Mouse (Mus musculus) liver, postnatal 0 days (tissue): ENCODE measurements around the gene Fhit. TPM values are rescaled to one million over a fixed set of nuclear protein-coding genes. Genes with fewer than 3 reads are reported as not detected.

Experiments used
- ATAC-seq: fragments of 200-750 bp; cut with Nextera tagmentation; 2 replicates; pipeline ENCODE4 v1.8.0; 2017; ENCODE audit warnings: mild to moderate bottlenecking, moderate library complexity
- DNase-seq: peaks from one replicate; pipeline ENCODE4 v3.0.0-alpha.2; 2016
- H3K27ac ChIP-seq: fragments of 300-500 bp; sonication (generic); 2 replicates; pipeline ENCODE4 v1.5.1; 2014; ENCODE audit warnings: antibody characterized with exemption, moderate library complexity, mild to moderate bottlenecking, low read depth
- H3K27me3 ChIP-seq: fragments of 300-500 bp; sonication (generic); 2 replicates; pipeline ENCODE4 v1.6.1; 2014; ENCODE audit warnings: low read length, control low read depth, mixed read lengths; ENCODE audit not compliant: insufficient read depth
- H3K36me3 ChIP-seq: fragments of 300-500 bp; sonication (generic); replicated peaks from 2 replicates; pipeline ENCODE4 v1.6.1; 2014; ENCODE audit warnings: mild to moderate bottlenecking, control low read depth, low read length, moderate library complexity, mixed read lengths; ENCODE audit not compliant: insufficient read depth
- H3K4me1 ChIP-seq: fragments of 300-500 bp; sonication (generic); 2 replicates; pipeline ENCODE4 v1.6.1; 2014; ENCODE audit warnings: antibody characterized with exemption, mild to moderate bottlenecking, control low read depth; ENCODE audit not compliant: insufficient read depth
- H3K4me2 ChIP-seq: fragments of 300-500 bp; sonication (generic); 2 replicates; pipeline ENCODE4 v1.6.1; 2014; ENCODE audit warnings: low read depth, mild to moderate bottlenecking, low read length, moderate library complexity, mixed read lengths
- H3K4me3 ChIP-seq: fragments of 300-500 bp; sonication (generic); 2 replicates; pipeline ENCODE4 v1.5.1; 2014; ENCODE audit warnings: low read depth, low read length
- H3K9ac ChIP-seq: fragments of 300-500 bp; sonication (generic); replicated peaks from 2 replicates; pipeline ENCODE4 v1.6.1; 2014; ENCODE audit warnings: mild to moderate bottlenecking, moderate library complexity
- H3K9me3 ChIP-seq: fragments of 300-500 bp; sonication (generic); 2 replicates; pipeline ENCODE4 v1.6.1; 2016; ENCODE audit warnings: mild to moderate bottlenecking, control low read depth, low read length, mixed read lengths
- CTCF ChIP-seq: sonication (generic); IDR thresholded peaks from 2 replicates; pipeline ENCODE4 v1.5.1; 2016; ENCODE audit warnings: antibody characterized with exemption, low read depth
- EP300 ChIP-seq: IDR thresholded peaks from 2 replicates; pipeline ENCODE4 v1.6.1; 2016; ENCODE audit warnings: antibody characterized with exemption, low read depth, mild to moderate bottlenecking
- WGBS: fragments of 180-500 bp; shearing (Covaris S2); extraction: QIAGEN DNeasy Blood & Tissue Kit; methylation state at CpG from one replicate; pipeline ENCODE4 v1.1.7; 2014; ENCODE audit not compliant: insufficient replicate concordance; 5-methylcytosine and 5-hydroxymethylcytosine counted together
- polyA plus RNA-seq: library from polyadenylated mRNA; unstranded; fragments of >200 nt; fragmentation: Nextera tagmentation; extraction: Ambion mirVana; gene quantifications from 2 replicates; pipeline ENCODE4 v1.2.1, GENCODE M21; 2015

The Fhit gene
- polyA plus RNA-seq, 1 experiment from 2014 or later = 8.1 TPM

DNA sequence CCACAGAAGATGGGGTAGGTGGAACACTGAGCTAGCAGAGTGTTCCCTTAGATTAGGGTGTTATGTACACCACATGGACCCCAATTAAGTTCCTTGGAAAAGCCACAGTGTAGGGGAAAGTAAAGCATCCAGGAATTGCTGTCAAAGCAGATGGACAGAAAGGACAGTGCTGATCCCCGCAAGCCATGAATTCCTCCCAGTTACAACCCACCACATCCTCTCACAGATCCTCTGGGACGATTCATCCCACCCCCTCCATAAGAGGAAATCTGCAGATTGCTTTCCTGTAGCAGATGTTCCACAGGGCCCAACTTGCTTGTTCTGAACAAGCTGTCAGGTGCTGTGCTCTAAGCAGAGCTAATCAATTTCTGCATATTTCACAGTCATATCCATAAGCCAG lies 1644.2 kb downstream of the Fhit start:
- DNase-seq (no peak), ATAC-seq (no peak)
- no peak overlapping the region for H3K9ac ChIP-seq
- WGBS = 59% methylated on average over 2 of the region's 2 CpGs
- no peaks in the 10 kb centered on the region for H3K27me3 ChIP-seq
- no peak overlapping the region for H3K4me2 ChIP-seq
- no peaks in the 10 kb centered on the region for H3K9me3 ChIP-seq
- no peaks in the 10 kb centered on the region for H3K36me3 ChIP-seq
- H3K27ac ChIP-seq = no peak overlapping the region
- no peak overlapping the region for H3K4me3 ChIP-seq
- no peaks in the 10 kb centered on the region for H3K4me1 ChIP-seq
- TF ChIP-seq CTCF = no peak
- TF ChIP-seq EP300 = no peak

DNA sequence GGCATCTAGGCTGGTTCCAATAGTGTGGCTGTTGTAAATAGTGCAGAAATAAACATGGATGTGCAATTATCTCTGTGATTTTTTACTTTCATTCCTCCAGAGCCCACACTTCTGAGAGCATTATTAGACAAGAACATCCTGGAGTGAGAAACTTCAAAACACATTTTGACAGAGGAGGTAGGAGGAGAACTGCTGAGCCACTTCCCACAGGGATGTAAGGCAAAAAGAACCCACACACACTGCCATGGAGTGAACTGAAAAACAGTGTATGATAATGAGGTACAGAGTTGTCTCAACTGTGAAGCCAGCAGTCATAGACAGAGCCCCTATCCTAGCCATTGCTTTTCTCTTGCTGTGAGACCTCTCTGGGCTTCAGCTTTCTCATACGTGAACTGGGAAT lies 1652.2 kb downstream of the Fhit start:
- H3K9me3 ChIP-seq = no peaks in the 10 kb centered on the region
- H3K4me1 ChIP-seq = no peaks in the 10 kb centered on the region
- H3K36me3 ChIP-seq = no peaks in the 10 kb centered on the region
- DNase-seq (no peak), ATAC-seq (no peak)
- TF ChIP-seq EP300 = no peak
- no peak for TF ChIP-seq CTCF
- no peak overlapping the region for H3K9ac ChIP-seq
- no peaks in the 10 kb centered on the region for H3K27me3 ChIP-seq
- H3K4me2 ChIP-seq = no peak overlapping the region
- no peak overlapping the region for H3K27ac ChIP-seq
- no peak overlapping the region for H3K4me3 ChIP-seq
- WGBS = 62% methylated on average over 1 of the region's 1 CpGs

Other genes starting within 250 kb of the Fhit start
- gene Gm3839, start 194.7 kb upstream of the Fhit start, polyA plus RNA-seq = 1.3 and 1.6 TPM in 2 replicates